Mouse (Mus musculus) cerebellum, adult 2 months (tissue): Measurements from ENCODE around the gene Znrf3.

Experiments
- CTCF ChIP-seq: fragments of 200-500 bp; IDR thresholded peaks from 2 replicates; pipeline ENCODE4 v1.5.1; 2011; ENCODE audit warnings: low read depth, mild to moderate bottlenecking, control low read depth, low read length, moderate library complexity, borderline replicate concordance; ENCODE audit not compliant: insufficient read depth
- POLR2A ChIP-seq: fragments of 200-500 bp; IDR thresholded peaks from 2 replicates; pipeline ENCODE4 v1.6.1; 2011; ENCODE audit warnings: low read length, control low read depth, borderline replicate concordance; ENCODE audit not compliant: insufficient read depth

GRCm38 (mm10) chr11:5444234-5444598, 431 bp downstream of the Znrf3 start:
- TF ChIP-seq CTCF (no peak), POLR2A (no peak)
